Mouse (Mus musculus) frontal cortex, adult 2 months (tissue): ENCODE measurements around the gene Rai14. TPM values are rescaled to one million over a fixed set of nuclear protein-coding genes. Genes with fewer than 3 reads are reported as not detected.

Experiments
- DNase-seq, 2 experiments: peaks; one replicate each; pipeline ENCODE4 v3.0.0; 2022; ENCODE audit warnings: low spot score in 1 of 2; ENCODE audit errors: extremely low spot score in 1 of 2
- polyA plus RNA-seq: library from polyadenylated mRNA; depleted of rRNA; stranded (reverse); fragments of >200 nt; gene quantifications from 2 replicates; pipeline ENCODE4 v1.2.3, GENCODE M21; 2012; rRNA removed

Gene Rai14
- 10.2 and 10.4 TPM in 2 replicates for polyA plus RNA-seq

DNA sequence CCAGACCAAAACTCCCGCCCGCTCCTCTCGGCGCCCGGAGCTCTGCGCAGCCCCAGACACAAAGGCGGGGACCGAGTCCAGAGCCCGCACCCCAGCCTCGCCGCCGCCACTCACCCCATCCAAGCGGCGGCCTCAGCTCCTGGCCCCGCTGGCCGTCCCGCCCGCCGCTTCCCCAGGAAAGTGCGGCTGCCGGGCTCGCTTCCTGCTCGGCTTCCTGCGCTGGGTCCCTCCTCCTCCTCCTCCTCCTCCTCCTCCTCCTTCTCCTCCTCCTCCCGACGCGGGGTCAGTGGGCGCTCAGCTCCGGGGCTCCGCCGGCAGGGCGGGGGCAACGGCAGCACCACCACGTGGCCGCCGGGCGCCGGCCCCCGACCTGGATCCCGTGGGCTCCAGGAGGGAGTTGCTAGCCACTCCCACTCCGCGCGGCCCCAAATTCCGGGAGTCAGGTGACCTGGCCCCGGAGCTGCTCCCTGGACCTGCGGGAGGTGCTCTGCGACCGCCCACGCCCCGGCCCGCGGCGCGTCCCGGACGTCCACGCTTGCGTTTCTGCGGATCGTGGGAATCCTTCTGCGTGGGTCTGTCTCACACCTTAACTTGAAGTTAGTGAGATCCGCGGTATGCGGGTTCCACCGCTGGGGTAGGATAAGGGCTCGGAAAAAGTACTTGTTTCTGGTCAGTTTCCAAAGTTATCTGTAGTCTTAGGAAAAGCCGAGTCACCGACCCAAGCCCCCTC, at the start of gene Rai14:
Rai14 (minus strand) TSS at position 216 of the 730 bp plus-strand sequence.
- DNase-seq = peak in 1 of 2 experiments; percentile 38

DNA sequence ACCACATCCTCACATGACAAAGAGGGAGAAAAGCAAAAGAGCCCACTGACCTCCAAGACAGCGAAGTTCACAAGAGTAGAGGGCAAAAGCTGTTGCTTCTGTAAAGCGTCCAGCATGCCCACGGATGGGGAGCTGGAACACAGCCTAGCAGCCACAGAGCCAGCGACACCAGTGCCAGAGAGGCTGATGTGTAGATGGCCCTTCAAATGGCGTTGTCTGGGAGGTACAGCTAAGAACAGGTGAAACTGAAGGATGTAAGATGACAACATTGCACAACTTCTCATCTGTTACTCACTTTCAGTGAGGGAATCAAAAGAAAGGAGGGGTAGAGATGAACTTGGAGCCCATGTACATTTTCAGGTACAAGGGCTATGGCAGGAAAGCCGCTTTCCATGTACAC, 47.0 kb upstream of the Rai14 start:
- no peak for DNase-seq

DNA sequence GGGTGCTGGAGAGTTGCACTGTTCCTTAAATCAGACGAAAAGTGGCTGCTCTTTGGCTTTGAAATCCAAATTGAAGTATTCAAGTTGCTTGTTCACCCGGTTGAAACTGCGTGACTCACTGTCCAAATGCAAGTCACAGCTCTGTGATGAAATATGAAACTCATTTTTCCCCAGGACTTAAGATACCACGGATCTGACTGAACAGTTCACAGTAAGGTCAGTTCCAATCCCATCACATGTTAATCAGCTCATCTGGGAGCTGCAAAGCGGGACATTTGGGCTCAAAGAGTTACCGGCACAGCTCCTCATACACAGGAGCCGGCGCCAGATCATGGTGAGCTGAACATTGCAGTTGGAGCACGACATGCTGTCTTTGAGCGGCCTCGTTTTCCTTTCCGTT, 45.6 kb upstream of the Rai14 start:
- no peak for DNase-seq

DNA sequence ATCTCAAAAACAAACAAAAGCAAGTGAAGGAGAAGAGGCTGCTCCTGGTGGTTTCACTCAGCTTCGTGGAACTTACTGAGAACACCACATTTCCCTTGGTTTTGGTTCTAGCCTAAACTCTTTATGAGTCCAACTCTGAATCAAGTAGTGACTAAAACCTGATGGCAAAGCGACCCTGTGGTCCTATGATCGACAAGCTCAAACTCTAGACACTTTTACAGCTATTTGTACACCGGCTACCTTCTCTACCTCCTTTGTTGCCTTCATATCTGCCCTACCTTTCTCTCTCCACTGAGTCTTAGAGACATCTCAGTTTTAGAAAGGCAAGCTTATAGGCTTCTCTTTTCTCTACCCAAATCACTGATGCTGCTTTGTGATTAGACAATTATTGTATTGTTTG, 45.0 kb upstream of the Rai14 start:
- no peak for DNase-seq

DNA sequence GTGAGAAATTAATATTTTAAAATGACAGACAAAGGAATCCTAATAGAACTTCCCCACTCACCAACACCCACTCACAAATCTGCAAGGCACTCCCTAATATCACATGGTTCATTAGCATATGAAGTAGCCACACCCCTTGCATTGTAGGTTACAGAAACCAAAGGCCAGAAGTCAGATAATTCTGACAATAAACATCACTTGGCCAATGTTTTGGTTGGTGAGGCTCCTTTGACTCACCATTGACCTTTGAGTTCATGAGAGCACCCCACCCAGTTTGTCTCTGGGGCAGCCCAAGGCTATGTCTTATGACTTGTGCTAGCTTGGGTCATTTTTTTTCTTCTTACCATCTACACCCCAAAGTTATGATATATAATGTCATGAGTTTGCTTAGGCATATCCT, 44.4 kb upstream of the Rai14 start:
- DNase-seq = no peak

DNA sequence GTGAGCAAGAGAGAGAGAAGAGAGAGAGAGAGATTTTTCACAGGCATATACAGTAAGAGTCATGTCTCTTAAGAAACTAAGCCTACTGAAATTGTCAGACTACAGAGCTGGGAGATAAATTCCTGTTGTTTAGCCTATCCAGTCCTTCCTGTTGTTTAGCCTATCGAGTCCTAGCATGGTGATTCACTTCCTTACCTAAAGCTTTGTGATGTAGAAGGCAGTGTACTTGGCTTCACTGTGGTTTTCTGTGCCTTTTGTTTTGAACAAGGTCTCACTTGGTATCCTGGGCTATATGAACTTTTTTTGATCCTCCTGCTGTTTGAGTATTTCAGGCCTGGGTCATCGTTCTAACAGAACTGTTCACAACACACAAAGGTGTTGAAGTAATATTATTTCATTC, 36.7 kb upstream of the Rai14 start:
- DNase-seq = no peak

DNA sequence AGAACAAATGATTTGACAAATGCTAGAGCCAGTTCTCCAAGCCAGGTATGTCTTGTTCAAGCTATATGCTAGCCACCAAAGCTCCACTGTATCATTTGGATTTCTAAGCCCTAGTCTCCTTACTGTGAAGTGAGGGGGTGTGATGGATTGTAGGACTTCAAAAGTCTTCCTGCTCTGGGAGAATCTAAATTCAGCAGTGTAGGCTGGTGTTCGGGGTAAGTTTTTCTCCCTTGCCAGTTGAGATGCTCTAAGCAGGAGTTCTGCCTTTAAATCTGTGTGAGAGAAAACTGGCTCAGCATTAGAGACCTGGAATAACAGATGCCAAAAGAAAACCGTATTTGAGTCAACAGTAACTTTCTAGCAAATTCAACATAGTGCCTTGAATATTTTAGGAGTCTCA, 35.9 kb upstream of the Rai14 start:
- DNase-seq = peak; percentile 48 to 67

DNA sequence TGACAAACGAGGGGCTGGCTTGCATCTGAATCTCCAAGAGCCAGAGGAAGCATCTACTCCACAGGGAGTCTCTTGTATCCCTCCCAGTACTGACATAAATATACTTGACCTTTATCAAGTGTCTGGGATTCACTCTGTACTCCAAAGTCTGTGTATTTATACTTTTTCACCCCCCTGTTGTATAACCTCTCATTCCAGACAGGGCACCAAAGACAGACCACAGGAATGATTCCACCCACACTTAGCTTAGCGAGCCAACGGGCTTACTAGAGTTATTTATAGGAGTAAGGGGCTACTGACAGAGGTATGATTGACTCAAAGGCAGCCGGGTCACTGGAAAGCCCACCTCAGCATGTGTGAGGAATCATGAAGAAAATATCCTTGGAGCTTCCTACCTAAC, 35.3 kb upstream of the Rai14 start:
- DNase-seq = no peak

DNA sequence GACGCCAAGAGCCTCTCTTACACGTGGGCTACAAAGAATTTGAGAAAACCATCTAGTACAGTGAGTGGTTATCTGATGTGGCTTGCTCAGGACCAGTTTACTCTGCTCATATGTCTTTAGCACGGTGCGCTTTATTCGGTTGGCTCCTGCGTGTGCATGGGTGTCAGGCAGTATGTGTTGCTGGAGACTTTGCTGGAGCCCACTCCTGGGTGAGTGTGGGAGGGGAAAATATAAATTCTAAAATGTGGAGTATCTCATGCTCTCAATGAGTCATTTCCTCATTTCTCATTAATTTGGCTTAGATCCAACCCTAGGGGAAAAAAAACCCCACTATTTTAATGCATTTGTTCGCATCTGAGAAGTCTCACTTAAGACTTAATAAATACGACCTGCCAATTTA, 33.2 kb upstream of the Rai14 start:
- peak; percentile 29 to 62 for DNase-seq

DNA sequence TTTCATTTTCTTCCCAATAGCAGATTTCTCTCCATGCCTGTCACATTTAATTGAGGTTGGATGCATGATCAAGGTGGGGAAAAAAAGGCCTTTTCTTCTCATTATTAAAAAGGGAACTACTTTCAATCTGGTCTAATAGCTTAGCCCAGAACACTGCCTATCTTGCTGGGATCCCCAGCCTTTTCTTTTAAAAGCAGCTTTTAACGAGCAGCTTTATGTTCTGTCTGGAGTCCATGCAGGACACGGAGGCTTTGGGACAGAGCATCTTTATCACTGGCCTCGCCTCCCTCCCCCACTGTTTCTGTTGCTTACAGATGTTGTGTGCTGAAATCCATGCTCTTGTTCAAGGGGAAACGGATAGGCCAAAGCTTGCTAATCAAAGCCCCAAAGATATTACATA, 32.8 kb upstream of the Rai14 start:
- DNase-seq = no peak

DNA sequence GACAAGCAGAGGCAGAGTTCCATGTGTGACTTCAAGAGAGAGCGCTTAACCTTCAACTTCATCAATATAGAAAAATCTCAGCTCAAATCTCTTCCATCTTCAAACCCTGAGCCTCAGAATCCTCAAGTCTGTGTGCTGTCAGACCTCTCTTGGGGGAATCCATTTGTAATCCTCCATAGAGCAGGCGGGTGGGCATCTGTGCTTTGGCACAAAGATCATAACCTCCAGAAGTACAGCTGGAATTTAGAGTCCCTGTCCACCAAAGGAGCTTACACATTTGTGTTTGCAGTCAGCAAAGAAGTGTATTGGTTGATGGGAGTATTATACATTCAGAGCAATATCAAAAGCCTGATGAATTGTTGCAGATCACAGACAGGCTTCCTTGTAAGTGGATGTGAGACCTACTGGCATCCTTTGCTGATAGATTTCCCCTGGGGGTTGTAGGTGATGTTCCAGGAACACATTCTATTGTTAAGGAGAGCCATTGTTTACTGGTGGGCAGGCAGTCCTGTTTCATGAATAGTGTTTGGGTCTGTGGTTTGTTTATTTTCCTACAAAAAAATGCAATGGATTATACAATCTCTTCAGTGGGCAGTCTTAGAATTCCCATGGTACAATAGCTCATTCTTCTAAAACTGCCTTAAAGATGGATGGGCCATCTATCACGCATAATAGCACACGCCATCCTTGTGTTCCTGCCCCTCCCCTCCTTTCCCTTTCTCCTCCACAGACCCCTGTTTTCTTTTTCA, 32.1 kb upstream of the Rai14 start:
- DNase-seq = no peak

DNA sequence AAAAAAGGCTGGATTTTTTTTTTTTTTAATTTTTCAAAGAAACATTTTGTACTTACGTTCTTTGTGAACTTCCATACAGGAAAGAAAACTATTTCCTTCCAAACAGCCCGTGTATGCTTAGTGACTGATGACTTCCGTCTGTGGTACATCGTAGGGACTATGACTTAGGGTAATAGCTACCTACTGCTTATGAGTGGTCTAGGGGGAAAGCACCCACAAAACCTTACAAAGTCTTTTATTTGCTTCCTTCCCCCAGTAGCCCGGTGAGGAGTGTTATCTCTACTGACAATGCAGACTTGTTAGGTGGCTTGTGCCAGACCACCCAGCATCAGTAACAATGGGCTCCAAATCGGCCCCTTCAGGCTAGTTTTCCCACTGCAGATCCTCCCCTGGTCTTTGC, 28.0 kb upstream of the Rai14 start:
- DNase-seq = no peak

DNA sequence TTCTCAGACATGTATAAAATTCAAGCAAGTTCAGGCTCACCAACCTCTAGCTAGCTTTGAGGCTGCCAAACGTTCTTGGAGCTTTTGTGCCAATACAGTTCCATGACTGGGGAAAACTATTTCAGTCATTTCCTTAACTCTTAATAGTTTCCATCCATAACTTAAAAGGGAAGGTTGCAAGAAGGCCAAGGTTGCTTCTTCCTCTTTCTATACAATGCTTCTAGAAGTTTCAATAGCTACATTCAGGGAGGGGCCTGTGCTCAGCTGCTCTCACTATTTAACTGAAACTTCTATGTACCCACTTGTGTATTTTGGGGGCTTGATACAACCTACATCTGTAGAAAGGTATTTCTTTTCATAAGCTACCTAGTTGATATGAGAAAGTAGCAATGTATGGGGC, 24.9 kb upstream of the Rai14 start:
- no peak for DNase-seq

DNA sequence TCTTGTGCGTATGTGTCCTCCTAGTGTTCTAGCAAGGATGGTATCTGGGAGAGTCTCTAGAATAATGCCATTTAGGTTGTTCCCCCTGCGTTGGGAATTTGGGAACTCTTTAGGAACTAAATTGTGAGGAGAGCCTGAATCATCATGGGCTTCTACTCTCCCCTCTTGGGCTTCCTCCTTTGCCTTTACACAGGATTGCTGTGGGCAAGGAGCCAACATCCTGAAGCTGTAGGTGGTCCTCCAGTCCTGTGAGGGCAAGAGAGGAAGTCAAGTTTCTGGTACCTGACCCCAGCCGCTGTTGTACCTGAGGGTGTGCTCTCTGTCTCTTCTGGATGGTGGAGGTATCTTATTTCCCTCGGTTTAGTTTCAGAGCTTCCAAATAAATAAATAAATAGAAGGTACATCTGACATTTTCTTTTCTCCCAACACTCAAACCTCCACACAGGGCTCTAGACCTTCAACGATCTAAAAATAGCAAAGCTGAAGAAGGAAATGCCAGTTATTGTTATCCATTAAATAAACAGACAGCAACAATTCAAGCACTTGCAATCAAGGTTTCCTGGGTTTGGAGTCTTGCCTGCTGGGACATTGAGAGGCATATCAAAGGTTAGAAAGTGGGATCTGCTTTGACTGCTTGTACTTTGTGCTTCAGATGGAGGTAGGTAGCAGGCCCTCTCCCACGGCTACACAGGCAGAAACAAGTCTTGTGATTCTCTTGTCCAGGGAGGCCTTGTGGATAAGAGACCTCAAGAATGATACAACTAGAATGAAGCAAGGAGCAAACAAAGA, 24.1 kb upstream of the Rai14 start:
- no peak for DNase-seq

DNA sequence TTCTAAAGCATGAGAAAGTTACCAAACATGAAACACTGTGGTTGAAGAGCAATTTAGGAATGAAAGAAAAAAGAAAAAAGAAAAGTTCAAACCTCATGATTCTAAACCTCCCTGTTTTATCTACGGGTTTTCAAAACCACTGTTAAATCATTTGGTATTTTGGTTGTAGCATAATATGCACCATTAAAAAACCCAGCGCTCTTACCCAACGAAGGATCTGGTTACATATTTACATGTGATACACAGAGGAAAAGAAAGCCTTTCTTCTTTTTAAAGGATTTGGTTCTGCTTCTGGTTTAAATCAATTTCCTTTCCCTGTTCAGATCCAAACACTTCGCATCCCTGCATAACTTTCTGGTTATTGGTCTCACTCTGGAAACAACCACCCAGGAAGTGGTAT, 21.5 kb upstream of the Rai14 start:
- no peak for DNase-seq

DNA sequence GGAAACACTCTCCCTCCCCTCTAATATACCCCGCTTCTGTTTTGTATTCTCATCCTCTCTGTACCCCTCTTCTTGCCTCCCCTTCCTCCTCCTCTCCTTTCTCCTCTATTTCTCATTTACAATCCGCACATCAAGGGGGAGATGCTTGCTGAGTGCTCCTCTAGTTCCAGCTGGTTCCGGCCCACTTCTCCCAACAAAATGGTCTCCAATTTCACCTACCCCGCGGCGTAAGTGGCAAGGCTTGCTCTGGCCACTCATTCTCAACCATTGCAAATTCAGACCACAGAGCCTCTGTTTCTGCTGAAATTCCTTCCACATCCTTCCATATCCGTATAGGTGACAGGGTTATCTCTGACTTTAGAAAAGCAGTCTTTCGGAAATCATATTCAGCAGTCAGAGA, 20.8 kb upstream of the Rai14 start:
- DNase-seq = no peak

DNA sequence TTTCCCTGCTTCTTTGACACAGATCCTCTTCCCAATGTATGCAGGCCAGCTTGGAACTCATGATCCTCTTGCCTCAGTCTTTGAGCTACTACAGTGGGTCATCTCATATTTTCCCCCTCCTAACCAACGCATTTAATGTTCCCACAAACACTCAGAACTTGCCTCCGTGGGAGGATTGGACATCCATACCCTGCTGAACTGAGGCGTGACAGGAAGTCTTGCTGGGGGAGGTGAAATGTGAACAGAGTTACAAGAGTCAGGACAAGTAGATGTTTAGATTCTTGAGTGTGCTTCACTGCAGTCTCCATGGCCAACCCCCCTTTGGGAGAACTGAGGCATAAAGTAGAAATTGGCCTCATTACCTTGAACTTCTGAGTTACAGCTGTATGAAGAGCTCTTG, 17.0 kb upstream of the Rai14 start:
- no peak for DNase-seq

DNA sequence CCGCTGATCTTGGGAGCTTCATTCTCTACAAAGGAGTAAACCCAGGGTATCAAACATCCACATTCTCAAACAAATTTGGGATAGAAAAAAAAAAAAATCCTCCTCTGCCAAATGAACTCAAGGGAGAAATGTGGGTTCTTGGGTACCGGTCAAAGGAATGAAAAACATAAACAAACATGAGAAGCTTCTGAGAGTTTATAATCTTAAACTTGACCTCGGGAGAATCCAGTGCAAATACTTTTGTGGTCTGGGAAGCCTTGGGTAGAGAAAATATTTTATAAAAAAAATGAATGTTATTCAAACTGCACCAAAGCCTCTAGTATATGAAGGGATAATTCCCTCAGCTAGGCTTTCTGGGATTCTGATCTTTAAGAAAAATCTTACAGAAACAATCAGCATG, 11.8 kb upstream of the Rai14 start:
- no peak for DNase-seq

DNA sequence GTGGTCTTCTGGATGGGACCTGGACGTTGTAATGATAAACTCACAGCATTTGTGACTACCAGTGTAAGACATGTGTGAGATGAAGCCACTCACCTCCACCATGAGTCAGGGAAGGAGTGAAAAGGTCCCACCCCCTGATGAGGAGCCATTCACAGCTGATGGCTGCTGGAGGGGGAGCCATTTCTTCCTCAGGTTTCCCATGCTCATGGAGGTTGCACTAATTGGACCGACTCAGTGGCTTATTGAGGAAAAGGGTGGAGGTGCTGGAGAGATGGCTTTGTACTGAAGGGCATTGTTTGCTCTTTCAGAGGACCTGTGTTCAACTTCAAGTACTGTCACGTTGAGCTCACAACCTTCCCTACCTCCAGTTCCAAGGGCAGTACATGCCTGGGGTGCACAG, 10.4 kb upstream of the Rai14 start:
- DNase-seq = no peak

DNA sequence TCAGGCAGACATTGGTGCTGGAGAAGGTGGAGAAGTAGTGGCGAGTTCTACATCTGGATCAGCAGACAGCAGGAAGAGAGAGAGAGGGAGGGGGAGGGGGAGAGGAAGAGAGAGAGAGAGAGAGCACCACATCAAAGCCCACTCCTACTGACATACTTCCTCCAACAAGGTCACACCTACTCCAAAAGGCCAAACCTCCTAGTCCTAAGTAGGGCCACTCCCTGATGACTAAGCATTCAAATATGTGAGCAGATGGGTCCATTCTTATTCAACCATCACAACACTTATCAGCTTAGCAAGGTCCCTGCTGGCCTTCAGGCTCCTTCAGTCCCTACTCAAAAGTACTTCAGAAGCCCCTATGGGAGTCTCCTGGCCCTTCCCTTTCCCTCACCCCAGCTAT, 9.1 kb upstream of the Rai14 start:
- DNase-seq = no peak

DNA sequence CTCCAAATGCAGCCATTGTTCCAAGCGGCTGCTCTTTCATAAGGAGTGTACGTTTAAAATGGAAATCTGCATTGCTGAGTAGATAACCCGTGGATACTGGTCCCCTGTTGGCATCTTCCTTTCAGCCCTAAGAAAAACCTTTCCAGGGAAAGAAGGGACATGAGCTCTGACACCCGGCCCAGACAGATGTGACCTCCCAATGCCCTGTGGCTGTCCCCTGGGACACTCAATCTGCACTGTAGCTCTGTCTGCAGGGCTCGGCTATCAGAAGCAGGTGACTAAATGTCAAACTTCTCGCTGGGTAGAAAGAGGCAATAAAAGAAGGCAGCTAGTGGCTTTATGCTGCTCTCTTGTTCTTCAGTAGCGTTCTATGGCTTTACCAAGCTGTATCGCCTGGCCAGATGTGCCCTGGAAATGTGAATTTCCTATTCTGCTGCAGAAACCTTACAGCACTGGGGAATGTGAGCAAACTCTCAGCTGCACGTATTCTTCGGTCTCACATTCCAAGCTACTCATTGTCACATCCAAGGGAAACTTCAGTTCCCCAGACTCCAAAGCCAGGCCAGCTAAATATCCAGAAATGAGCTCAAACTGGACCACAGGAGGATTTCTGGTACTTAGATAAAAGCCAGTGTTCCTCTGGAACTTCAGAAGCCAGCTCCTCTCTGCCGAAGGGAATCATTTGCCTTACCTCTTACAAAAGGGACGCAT, 8.4 kb upstream of the Rai14 start:
- no peak for DNase-seq
